Mouse (Mus musculus): ENCODE measurements around the gene Edn1. TPM values are rescaled to one million over a fixed set of nuclear protein-coding genes. Genes with fewer than 3 reads are reported as not detected.

Gene Edn1
- polyA plus RNA-seq, 1 experiment = 4.7 TPM

- Histone ChIP-seq H3K27ac (ENCODE audit: insufficient read depth, low read length) (no peak overlapping the region), H3K4me3 (ENCODE audit: insufficient read depth, low read length) (no peak overlapping the region), H3K4me1 (ENCODE audit: control insufficient read depth, insufficient read depth, low read length) (peaks cover 2% of the 10 kb centered on the region)
- TF ChIP-seq POLR2A (IDR thresholded peaks at IDR 0.05; ENCODE audit: extremely low read depth, insufficient read depth, low read length) (no peak), CTCF (IDR thresholded peaks at IDR 0.05; ENCODE audit: extremely low read depth, insufficient read depth, low read length) (no peak)
Observed at GRCm38 (mm10) chr13:42292593-42292992, 8.7 kb upstream of the Edn1 start.

GRCm38 (mm10) chr13:42298302-42298701, 3.0 kb upstream of the Edn1 start:
- TF ChIP-seq POLR2A (IDR thresholded peaks at IDR 0.05; ENCODE audit: extremely low read depth, insufficient read depth, low read length) (no peak), CTCF (IDR thresholded peaks at IDR 0.05; ENCODE audit: extremely low read depth, insufficient read depth, low read length) (no peak)
- H3K4me1 ChIP-seq (ENCODE audit: control insufficient read depth, insufficient read depth, low read length) = no peaks in the 10 kb centered on the region
- no peak overlapping the region for H3K27ac ChIP-seq (ENCODE audit: insufficient read depth, low read length)
- no peak overlapping the region for H3K4me3 ChIP-seq (ENCODE audit: insufficient read depth, low read length)

- H3K4me3 ChIP-seq (ENCODE audit: insufficient read depth, low read length) = no peak overlapping the region
- H3K4me1 ChIP-seq (ENCODE audit: control insufficient read depth, insufficient read depth, low read length) = no peaks in the 10 kb centered on the region
- no peak overlapping the region for H3K27ac ChIP-seq (ENCODE audit: insufficient read depth, low read length)
- TF ChIP-seq POLR2A (IDR thresholded peaks at IDR 0.05; ENCODE audit: extremely low read depth, insufficient read depth, low read length) (no peak), CTCF (IDR thresholded peaks at IDR 0.05; ENCODE audit: extremely low read depth, insufficient read depth, low read length) (no peak)
Observed at GRCm38 (mm10) chr13:42298766-42299165, 2.5 kb upstream of the Edn1 start.

- H3K27ac ChIP-seq (ENCODE audit: insufficient read depth, low read length) = no peak overlapping the region
- no peaks in the 10 kb centered on the region for H3K4me1 ChIP-seq (ENCODE audit: control insufficient read depth, insufficient read depth, low read length)
- H3K4me3 ChIP-seq (ENCODE audit: insufficient read depth, low read length) = no peak overlapping the region; the same call in 1 of the 2 replicates
- TF ChIP-seq CTCF (IDR thresholded peaks at IDR 0.05; ENCODE audit: extremely low read depth, insufficient read depth, low read length) = peak; percentile 69
- TF ChIP-seq POLR2A (IDR thresholded peaks at IDR 0.05; ENCODE audit: extremely low read depth, insufficient read depth, low read length) = no peak
Observed at GRCm38 (mm10) chr13:42300567-42300966, 709 bp upstream of the Edn1 start.

GRCm38 (mm10) chr13:42301961-42302861, 935 bp downstream of the Edn1 start:
- peak; percentile 21; the same call in 1 of the 2 replicates for TF ChIP-seq CTCF (IDR thresholded peaks at IDR 0.05; ENCODE audit: extremely low read depth, insufficient read depth, low read length)
- TF ChIP-seq POLR2A (IDR thresholded peaks at IDR 0.05; ENCODE audit: extremely low read depth, insufficient read depth, low read length) = no peak
- H3K27ac ChIP-seq (ENCODE audit: insufficient read depth, low read length) = no peak overlapping the region
- no peaks in the 10 kb centered on the region for H3K4me1 ChIP-seq (ENCODE audit: control insufficient read depth, insufficient read depth, low read length)
- H3K4me3 ChIP-seq (ENCODE audit: insufficient read depth, low read length) = peak overlapping the region; percentile 43

- no peak overlapping the region; the same call in 1 of the 2 replicates for H3K4me3 ChIP-seq (ENCODE audit: insufficient read depth, low read length)
- peak; percentile 29; the same call in 1 of the 2 replicates for TF ChIP-seq CTCF (IDR thresholded peaks at IDR 0.05; ENCODE audit: extremely low read depth, insufficient read depth, low read length)
- TF ChIP-seq POLR2A (IDR thresholded peaks at IDR 0.05; ENCODE audit: extremely low read depth, insufficient read depth, low read length) = no peak
- H3K4me1 ChIP-seq (ENCODE audit: control insufficient read depth, insufficient read depth, low read length) = no peaks in the 10 kb centered on the region
Observed at GRCm38 (mm10) chr13:42303180-42303929, 2.1 kb downstream of the Edn1 start.

GRCm38 (mm10) chr13:42304139-42304538, 2.9 kb downstream of the Edn1 start:
- no peaks in the 10 kb centered on the region for H3K4me1 ChIP-seq (ENCODE audit: control insufficient read depth, insufficient read depth, low read length)
- no peak overlapping the region for H3K27ac ChIP-seq (ENCODE audit: insufficient read depth, low read length)
- no peak overlapping the region for H3K4me3 ChIP-seq (ENCODE audit: insufficient read depth, low read length)
- TF ChIP-seq POLR2A (IDR thresholded peaks at IDR 0.05; ENCODE audit: extremely low read depth, insufficient read depth, low read length) (no peak), CTCF (IDR thresholded peaks at IDR 0.05; ENCODE audit: extremely low read depth, insufficient read depth, low read length) (no peak)

More at GRCm38 (mm10) chr13:42303180-42303929, 2.1 kb downstream of the Edn1 start:
- no peak overlapping the region for H3K27ac ChIP-seq (ENCODE audit: insufficient read depth, low read length)

- TF ChIP-seq CTCF (IDR thresholded peaks at IDR 0.05; ENCODE audit: extremely low read depth, insufficient read depth, low read length) (no peak), POLR2A (IDR thresholded peaks at IDR 0.05; ENCODE audit: extremely low read depth, insufficient read depth, low read length) (no peak)
- Histone ChIP-seq H3K4me3 (ENCODE audit: insufficient read depth, low read length) (no peak overlapping the region), H3K4me1 (ENCODE audit: control insufficient read depth, insufficient read depth, low read length) (no peaks in the 10 kb centered on the region), H3K27ac (ENCODE audit: insufficient read depth, low read length) (no peak overlapping the region)
Observed at GRCm38 (mm10) chr13:42306870-42307800, 5.9 kb downstream of the Edn1 start.

All from cortical plate, adult 2 months (tissue).